Mouse (Mus musculus) large intestine, adult 2 months (tissue): ENCODE results near the gene Terb1. TPM values are rescaled to one million over a fixed set of nuclear protein-coding genes. Genes with fewer than 3 reads are reported as not detected.

Experiments used
- DNase-seq: peaks from one replicate; pipeline ENCODE4 v3.0.0-alpha.2; 2012; ENCODE audit warnings: low read depth, low spot score
- WGBS: fragments of 180-500 bp; shearing (Covaris S2); methylation state at CpG from one replicate; pipeline ENCODE4 v1.1.7; 2018; 5-methylcytosine and 5-hydroxymethylcytosine counted together
- polyA plus RNA-seq: library from polyadenylated mRNA; depleted of rRNA; stranded (reverse); fragments of >200 nt; gene quantifications from 2 replicates; pipeline ENCODE4 v1.2.3, GENCODE M21; 2012

Terb1 gene
- polyA plus RNA-seq, 1 experiment = 0.02 TPM

- 66% methylated on average over 2 of the region's 2 CpGs for WGBS
These were observed 42.2 kb downstream of the Terb1 start for GRCm38 (mm10) chr8:104467463-104467862.

GRCm38 (mm10) chr8:104452177-104452576, 57.5 kb downstream of the Terb1 start:
- 77% methylated on average over 3 of the region's 3 CpGs for WGBS
- no peak for DNase-seq

More at GRCm38 (mm10) chr8:104467463-104467862, 42.2 kb downstream of the Terb1 start:
- no peak for DNase-seq

GRCm38 (mm10) chr8:104448796-104449195, 60.9 kb downstream of the Terb1 start:
- DNase-seq = no peak
- WGBS = 76% methylated on average over 3 of the region's 3 CpGs

GRCm38 (mm10) chr8:104446016-104446415, 63.7 kb downstream of the Terb1 start:
- DNase-seq = no peak
- 82% methylated on average over 3 of the region's 3 CpGs for WGBS

GRCm38 (mm10) chr8:104445248-104445647, 64.5 kb downstream of the Terb1 start:
- WGBS = 70% methylated on average over 6 of the region's 6 CpGs
- no peak for DNase-seq

GRCm38 (mm10) chr8:104443125-104443679, 66.5 kb downstream of the Terb1 start:
- 61% methylated on average over 7 of the region's 7 CpGs for WGBS
- DNase-seq = no peak

GRCm38 (mm10) chr8:104442299-104443124, 67.2 kb downstream of the Terb1 start, which contains the start of gene Dync1li2:
Gene Dync1li2, minus strand, starts transcription at chr8:104443047.
- no peak for DNase-seq
- WGBS = under 1% methylated on average over 75 of the region's 75 CpGs

- 48% methylated on average over 7 of the region's 7 CpGs for WGBS
- DNase-seq = no peak
These were observed 68.1 kb downstream of the Terb1 start for GRCm38 (mm10) chr8:104441613-104442012.

- 56% methylated on average over 8 of the region's 8 CpGs for WGBS
- DNase-seq = no peak
These were observed 70.2 kb downstream of the Terb1 start for GRCm38 (mm10) chr8:104439461-104439860.

GRCm38 (mm10) chr8:104437494-104438135, 72.1 kb downstream of the Terb1 start:
- DNase-seq = no peak
- 94% methylated on average over 13 of the region's 13 CpGs for WGBS

- 75% methylated on average over 4 of the region's 4 CpGs for WGBS
- DNase-seq = no peak
These were observed 73.1 kb downstream of the Terb1 start for GRCm38 (mm10) chr8:104436591-104436990.

GRCm38 (mm10) chr8:104436038-104436437, 73.7 kb downstream of the Terb1 start:
- peak; percentile 98 for DNase-seq
- WGBS = 9% methylated on average over 12 of the region's 12 CpGs

- no peak for DNase-seq
- WGBS = 82% methylated on average over 18 of the region's 18 CpGs
These were observed 74.8 kb downstream of the Terb1 start for GRCm38 (mm10) chr8:104434826-104435354.

- 33% methylated on average over 4 of the region's 4 CpGs for WGBS
- no peak for DNase-seq
These were observed 75.4 kb downstream of the Terb1 start for GRCm38 (mm10) chr8:104434275-104434674.

- 83% methylated on average over 5 of the region's 5 CpGs for WGBS
- no peak for DNase-seq
These were observed 76.4 kb downstream of the Terb1 start for GRCm38 (mm10) chr8:104433191-104433842.

- 97% methylated on average over 6 of the region's 6 CpGs for WGBS
- DNase-seq = no peak
These were observed 77.1 kb downstream of the Terb1 start for GRCm38 (mm10) chr8:104432656-104433055.

GRCm38 (mm10) chr8:104430230-104430629, 79.5 kb downstream of the Terb1 start:
- WGBS = 85% methylated on average over 7 of the region's 7 CpGs
- DNase-seq = no peak

GRCm38 (mm10) chr8:104427703-104428102, 82.0 kb downstream of the Terb1 start:
- 81% methylated on average over 13 of the region's 13 CpGs for WGBS
- DNase-seq = no peak

GRCm38 (mm10) chr8:104422313-104422712, 87.4 kb downstream of the Terb1 start:
- no peak for DNase-seq
- WGBS = 87% methylated on average over 6 of the region's 6 CpGs

GRCm38 (mm10) chr8:104416022-104416421, 93.7 kb downstream of the Terb1 start:
- DNase-seq = no peak
- WGBS = 94% methylated on average over 6 of the region's 6 CpGs
